Mouse (Mus musculus) adrenal gland, adult 2 months (tissue): ENCODE measurements around the gene Smurf2. TPM values are rescaled to one million over a fixed set of nuclear protein-coding genes. Genes with fewer than 3 reads are reported as not detected.
"Not testable (repeated sequence)": the region's sequence is repeated elsewhere in the genome, so short reads cannot be mapped to it uniquely, and the experiment has no call there.

Experiments used
- DNase-seq: peaks from one replicate; pipeline ENCODE4 v3.0.0; 2021
- polyA plus RNA-seq: library from polyadenylated mRNA; depleted of rRNA; stranded (reverse); fragments of >200 nt; gene quantifications from 2 replicates; pipeline ENCODE4 v1.2.3, GENCODE M21; 2012
- total RNA-seq, 2 experiments: library from RNA; stranded (reverse); gene quantifications; 2 replicates each; pipeline ENCODE4 v1.2.3; 2021

Smurf2 gene
- total and polyA plus RNA-seq, 3 experiments, result 4.7 to 38.2 (median 34.6) TPM

DNA sequence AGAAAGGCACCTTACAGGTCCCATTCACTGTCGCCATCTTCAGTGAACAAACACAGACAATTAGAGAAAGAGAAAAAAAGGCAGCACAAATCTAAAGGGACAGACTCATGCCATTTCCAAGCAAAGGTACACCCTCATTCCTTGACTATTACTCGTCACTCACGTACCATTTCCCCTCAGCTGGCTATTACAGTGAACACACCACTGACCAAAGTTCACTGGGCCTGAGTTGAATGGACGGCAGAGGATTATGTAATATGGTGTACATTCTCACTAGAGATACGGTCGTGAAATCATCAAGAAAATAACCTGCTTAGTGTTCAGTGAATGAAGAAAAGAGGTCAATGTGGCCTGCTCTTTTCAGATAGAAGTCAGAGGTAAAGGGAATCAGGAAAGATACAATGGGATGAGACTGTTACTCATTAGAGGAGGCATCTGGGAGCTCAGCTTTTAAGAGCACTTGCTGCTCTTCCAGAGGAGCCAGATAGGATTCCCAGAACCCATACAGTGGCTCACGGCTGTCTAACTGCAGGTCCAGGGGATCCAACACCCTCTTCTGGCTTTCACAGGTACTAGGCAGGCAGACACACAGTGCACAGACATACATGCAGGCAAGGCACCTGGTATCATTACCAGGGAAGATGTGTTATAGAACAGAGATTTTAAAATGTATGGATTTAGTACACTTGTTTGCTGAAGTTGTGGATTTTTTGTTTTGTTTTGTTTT, 107.9 kb downstream of the Smurf2 start:
- DNase-seq, result no peak

GRCm38 (mm10) chr11:106807442-106807841, 113.1 kb downstream of the Smurf2 start:
- not testable (repeated sequence) for DNase-seq

- DNase-seq, result no peak
Observed at GRCm38 (mm10) chr11:106802069-106802627, 118.4 kb downstream of the Smurf2 start.

DNA sequence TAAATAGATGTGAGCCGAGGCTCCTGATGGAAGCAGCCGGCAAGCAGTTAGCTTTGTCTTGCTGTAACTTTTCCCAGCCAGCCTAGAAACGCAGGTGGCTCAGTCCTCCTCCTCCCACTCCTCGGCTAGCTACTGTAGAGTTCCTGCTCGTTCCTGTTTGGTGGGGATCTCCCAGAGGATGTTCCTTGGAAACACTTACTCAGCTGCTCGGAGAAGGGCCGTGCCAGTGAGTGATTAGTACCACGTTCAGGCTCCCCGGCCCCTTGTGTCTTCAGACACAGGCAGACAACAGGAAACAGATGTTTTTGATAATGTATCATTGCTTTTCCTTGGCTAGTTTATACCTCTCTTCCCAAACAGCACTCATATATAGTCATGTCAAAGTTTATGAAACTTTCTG, 124.8 kb downstream of the Smurf2 start:
- no peak for DNase-seq

DNA sequence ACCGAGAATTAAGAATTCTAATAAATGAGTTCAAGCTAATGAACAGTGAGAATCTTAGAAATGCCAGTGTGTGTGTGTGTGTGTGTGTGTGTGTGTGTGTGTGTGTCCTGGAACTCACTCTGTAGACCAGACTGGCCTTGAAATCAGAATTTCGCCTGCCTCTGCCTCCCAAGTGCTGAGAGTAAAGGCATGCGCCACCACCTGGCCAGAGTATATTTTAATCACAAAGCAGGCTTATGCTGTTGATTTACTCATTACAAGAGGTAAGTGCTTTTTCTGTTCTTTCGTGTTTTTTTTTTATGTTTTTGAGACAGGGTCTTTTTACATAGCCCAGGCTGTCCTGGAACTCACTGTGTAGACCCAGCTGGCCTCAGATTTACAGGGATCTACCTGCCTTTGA, 126.7 kb downstream of the Smurf2 start:
- DNase-seq, result no peak

DNA sequence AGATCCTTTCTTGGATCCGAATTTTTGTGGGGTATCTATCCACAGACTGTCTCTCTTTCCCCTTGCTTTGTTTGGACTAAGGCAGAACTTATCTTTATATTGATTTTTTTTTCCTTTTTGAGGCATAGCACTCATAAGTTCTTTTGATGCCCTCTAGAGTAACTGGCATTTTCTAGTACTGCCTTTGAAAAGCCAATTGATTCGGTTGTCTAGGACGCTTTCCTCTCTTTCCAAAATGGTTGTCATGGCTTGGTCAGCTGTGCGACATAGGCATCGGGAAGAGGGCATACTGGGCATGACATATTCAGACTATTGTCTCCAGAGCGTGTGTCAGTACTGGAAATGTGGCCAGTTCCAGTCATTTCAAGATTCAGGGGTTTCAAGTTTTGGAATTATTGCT, 130.9 kb downstream of the Smurf2 start:
- no peak for DNase-seq

- peak; percentile 98 for DNase-seq
Observed at GRCm38 (mm10) chr11:106788775-106789459, 131.6 kb downstream of the Smurf2 start, which contains the start of the genes Ddx5 and Cep95. TSS of gene Ddx5 (minus strand) at chr11:106789185. TSS of gene Cep95 (plus strand) at chr11:106789252.

- DNase-seq, result peak; percentile 99
Observed at GRCm38 (mm10) chr11:106788026-106788774, 132.3 kb downstream of the Smurf2 start.

DNA sequence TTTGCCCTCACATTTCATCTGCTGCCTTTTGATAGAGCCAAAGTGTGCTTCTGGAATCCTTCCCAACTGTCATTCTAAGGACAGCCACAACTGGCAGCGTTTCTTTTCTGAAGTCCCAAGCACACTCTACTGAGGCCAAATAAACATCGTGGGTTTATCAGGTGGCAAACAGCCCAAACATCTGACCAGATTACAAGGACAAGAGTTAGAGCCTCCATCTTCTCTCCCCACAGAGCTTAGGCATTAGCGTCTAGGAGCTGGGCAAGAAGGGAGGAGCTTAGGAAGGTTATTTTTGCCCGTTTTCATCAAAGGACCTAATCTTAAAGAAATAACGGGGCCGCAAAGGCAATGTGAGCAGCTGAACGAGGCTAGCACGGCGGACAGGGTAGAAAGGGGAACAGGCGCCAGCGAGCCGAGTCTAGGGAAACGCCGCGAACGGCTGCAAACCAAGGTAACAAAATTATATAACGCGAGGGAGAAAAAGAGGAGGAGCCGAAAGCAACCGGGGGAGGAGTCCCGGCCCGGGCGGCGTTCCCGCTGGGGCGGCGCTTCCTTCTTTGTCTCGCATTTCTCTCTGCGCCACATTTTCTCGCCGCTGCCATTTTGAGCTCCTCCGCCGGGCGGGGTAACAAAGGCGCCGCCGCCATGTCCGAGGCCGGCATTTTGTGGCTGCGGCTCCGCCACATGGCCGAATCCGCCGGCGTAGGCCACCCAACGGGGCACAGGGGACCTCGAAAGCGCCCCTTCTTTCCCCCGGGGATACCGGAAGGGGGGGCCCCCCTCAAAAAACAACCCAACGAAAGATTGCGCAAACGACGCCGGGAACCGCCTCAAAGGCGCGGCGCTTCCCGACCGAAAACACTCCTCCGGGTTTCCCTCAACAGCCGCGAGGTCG, 133.1 kb downstream of the Smurf2 start:
- DNase-seq, result peak; percentile 93

- DNase-seq, result no peak
Observed at GRCm38 (mm10) chr11:106785043-106785442, 135.5 kb downstream of the Smurf2 start.

- DNase-seq, result no peak
Observed at GRCm38 (mm10) chr11:106784476-106784875, 136.0 kb downstream of the Smurf2 start.

DNA sequence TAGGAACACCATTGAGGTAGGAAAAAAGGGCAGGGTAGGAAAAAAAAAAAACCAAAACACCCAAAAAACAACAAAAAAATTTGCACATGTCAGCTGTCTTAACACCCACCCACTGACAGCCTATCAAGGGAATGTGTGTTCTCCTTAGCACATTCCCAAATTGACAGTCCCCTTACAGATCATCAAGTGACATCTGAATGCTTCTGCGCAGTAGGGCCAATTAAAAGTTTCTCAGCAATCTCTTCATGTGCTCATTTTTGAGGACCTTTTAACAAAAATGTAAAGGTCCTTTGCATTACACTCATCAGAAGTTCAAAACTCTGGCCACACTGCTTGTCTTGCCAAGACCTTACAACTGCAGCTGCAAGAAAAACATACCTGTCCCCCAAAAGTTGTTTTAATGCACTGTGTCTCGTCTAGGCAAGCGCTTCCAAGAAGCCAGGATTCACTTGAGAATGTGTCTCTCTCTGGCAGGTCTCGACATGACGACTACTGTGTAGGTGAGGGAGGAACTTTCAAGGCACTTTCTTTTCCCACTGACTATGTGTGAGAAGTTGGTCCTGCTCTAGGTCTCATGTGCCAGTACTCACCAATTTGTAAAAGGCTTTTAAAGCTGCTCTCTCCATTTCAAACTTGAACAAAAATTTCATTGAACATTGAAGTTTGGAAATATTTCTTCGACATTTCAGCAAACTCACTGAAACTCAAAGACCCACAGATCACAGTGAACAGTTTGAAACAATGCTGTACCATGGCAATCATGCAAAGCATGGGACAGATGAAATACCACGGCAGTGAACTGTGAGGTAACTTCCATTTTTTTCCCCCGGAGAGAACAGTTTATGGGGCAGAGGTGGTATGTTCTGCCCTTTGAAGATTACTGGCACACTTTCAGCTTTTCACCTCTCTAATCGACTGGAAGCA, 137.4 kb downstream of the Smurf2 start:
- DNase-seq, result no peak

GRCm38 (mm10) chr11:106782271-106782670, 138.2 kb downstream of the Smurf2 start:
- DNase-seq, result not testable (repeated sequence)

DNA sequence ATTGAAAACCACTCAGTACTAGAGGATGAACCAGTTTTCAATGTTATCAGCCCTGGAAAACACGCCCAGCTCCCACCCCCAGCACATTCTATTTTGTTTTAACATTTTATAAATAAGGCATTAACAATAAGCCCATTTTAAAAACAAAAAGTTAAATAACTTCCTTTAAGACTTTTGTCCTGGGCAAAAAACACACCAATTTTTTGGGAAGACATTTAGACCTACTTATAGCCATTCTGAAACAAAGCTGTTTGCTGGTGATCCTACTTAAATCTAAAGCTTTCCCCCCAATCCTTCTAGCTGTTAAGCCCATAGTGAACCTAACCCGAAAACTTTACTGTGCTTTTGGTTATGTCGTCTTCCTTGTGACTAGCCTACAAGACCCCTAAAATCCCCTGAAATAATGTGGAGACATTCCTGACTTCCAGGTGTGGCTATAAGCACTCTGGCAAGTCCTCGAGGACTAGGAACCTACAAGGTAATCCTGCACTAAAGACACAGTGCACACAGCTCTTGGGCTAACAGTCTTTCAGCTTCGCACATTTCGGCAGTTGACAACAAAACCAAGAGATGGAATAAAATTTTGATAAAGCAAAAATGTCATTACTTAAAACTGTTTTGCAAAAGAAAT, 139.8 kb downstream of the Smurf2 start:
- no peak for DNase-seq

- no peak for DNase-seq
Observed at GRCm38 (mm10) chr11:106780089-106780425, 140.5 kb downstream of the Smurf2 start.

DNA sequence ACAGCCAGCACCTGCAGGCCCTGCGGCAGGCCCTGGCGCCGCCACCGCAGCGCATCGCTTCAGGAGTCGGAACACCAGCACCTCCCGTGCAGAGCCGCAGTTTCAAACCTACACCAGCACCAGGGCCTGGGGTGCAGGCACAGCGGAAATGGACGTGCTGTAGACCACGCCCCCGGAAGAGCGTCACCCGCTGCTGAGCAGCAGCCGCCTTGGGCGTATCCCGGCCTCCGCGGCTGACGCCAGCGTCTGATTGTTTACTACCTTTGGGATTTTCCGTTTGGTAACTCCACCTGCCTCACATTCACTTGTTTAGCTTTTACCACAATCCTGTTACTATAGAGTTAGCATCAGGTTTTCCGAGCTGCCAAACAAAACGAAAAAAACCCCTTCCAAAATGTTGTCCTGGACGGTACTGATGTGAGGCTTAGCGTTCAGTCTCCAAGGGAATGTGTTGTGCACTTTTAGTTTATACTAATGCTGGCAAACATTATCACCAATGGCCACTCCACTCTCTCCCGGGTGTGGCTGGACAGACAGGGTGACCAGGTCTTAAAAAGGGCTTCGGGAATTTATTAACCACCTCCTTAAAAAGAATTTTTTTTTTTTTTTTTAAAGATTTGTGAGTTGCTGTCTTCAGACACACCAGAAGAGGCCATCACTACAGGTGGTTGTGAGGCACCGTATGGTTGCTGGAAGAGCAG, 141.0 kb downstream of the Smurf2 start, which contains the start of gene Polg2:
TSS of gene Polg2 (minus strand) at position 150 of the 701 bp plus-strand sequence.
- DNase-seq, result peak; percentile 95

- no peak for DNase-seq
Observed at GRCm38 (mm10) chr11:106778589-106779387, 141.7 kb downstream of the Smurf2 start.

DNA sequence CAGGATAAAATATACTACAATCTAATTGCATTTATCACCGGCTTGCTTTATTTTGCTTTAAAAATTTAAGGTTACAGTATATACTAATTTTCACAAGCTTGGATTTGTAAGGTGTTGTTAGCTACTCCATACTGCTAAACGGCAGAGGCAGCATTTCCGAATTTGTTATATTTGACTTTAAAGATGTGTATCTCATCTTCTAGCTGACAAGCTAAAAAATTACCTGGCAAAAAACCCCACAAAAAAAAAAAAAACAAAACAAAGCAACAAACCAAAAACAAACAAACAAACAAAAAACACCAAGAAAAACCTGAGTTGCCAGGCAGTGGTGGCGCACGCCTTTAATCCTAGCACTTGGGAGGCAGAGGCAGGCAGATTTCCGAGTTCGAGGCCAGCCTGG, 142.4 kb downstream of the Smurf2 start:
- DNase-seq, result no peak
